Mouse (Mus musculus): ENCODE data around the gene Cmtm2b. TPM values are rescaled to one million over a fixed set of nuclear protein-coding genes. Genes with fewer than 3 reads are reported as not detected.

Cmtm2b gene
- polyA plus RNA-seq, 1 experiment from 2014 or later, result not detected

- 53% methylated on average over 3 of the region's 3 CpGs for WGBS (ENCODE audit: missing documents)
- H3K27ac ChIP-seq, result no peak overlapping the region
- peaks cover 20% of the 10 kb centered on the region for H3K79me2 ChIP-seq (ENCODE audit: inconsistent target)
- no peaks in the 10 kb centered on the region for H3K36me3 ChIP-seq (ENCODE audit: inconsistent target)
- no peak overlapping the region for H3K4me3 ChIP-seq (ENCODE audit: inconsistent target)
Observed at GRCm38 (mm10) chr8:104337890-104338289, 15.9 kb downstream of the Cmtm2b start.

GRCm38 (mm10) chr8:104339229-104339982 lies 17.4 kb downstream of the Cmtm2b start, which contains the start of gene Cmtm3:
Cmtm3 (plus strand) TSS chr8:104339410.
- Histone ChIP-seq H3K4me3 (ENCODE audit: inconsistent target) (peak within 1 kb of the TSS; percentile 51), H3K79me2 (ENCODE audit: inconsistent target) (peaks cover 34% of the 10 kb centered on the region), H3K27ac (peak within 1 kb of the TSS; percentile 94), H3K36me3 (ENCODE audit: inconsistent target) (no peaks in the 10 kb centered on the region)
- 34% methylated on average over 16 of the region's 18 CpGs for WGBS (ENCODE audit: missing documents)

- Histone ChIP-seq H3K79me2 (ENCODE audit: inconsistent target) (peaks cover 39% of the 10 kb centered on the region), H3K27ac (peak overlapping the region; percentile 94), H3K36me3 (ENCODE audit: inconsistent target) (peaks cover 3% of the 10 kb centered on the region; the same call in 1 of the 2 replicates), H3K4me3 (ENCODE audit: inconsistent target) (peak overlapping the region; percentile 51)
- 3% methylated on average over 6 of the region's 6 CpGs for WGBS (ENCODE audit: missing documents)
Observed at GRCm38 (mm10) chr8:104339983-104340232, 17.9 kb downstream of the Cmtm2b start.

DNA sequence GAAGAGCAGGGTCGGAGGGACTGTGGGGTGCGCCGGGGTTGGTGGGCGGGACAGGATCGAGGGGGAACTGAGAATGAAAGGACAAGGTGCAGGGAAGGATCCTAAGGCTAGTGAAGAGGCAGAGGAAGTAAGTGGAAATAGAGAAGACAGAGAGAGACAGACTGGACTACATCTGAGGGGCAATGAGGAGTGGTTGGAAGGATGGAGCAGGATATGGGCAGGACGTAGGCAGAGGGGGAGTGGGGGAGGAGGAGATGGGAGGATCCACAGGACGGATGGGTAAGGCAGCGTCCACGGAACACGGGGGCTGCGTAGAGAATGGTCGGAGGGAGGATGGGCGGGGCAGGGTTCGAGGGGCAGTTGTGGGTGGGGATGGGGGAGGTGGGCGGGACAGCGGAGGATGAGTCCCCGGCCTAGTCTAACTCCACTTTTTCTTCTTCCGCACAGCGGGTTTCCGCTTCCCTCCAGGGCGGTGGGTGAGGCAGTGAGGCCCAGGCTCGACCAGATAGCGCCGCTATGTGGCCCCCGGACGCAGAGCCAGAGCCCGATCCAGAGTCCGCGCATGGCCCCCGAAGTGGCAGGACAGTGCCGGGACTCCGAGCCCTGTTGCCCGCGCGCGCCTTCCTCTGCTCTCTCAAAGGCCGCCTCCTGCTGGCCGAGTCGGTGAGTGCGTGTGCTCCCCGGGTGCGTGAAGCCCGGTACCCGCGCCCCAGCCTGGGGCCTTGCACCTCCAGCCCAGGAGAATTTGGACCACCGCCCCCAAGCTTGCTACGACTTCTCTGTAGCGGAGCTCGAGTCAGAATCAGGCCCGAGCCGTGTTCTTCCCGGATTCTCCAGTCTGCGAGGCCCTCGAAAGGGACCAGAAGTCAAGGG lies 18.4 kb downstream of the Cmtm2b start:
- WGBS (ENCODE audit: missing documents), result 1% methylated on average over 49 of the region's 54 CpGs
- Histone ChIP-seq H3K79me2 (ENCODE audit: inconsistent target) (peaks cover 44% of the 10 kb centered on the region), H3K36me3 (ENCODE audit: inconsistent target) (peaks cover 8% of the 10 kb centered on the region), H3K4me3 (ENCODE audit: inconsistent target) (peak overlapping the region; percentile 51), H3K27ac (peak overlapping the region; percentile 94)

DNA sequence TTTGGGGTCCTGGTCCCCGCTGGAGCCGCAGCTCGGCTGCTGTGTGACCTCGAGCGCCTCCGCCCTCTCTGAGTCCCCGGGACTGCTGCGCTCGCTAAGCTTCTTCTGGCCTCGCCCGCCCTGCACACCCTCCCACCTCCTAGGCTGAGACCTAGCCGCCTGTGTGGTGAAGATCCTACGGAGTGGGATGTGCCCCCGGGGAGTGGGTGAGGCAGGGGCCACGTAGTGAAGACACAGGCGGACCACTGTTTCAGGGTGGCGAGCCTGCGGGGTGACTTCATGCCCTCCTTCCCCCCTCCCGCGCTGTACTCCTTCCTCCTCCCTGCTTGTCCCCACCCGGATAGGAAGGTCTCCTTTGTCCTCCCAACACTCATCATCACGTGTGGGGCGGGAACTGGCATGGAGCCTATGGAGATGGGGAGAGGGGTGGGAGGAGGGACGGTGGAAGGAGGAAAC lies 19.1 kb downstream of the Cmtm2b start:
- 4% methylated on average over 22 of the region's 24 CpGs for WGBS (ENCODE audit: missing documents)
- peaks cover 15% of the 10 kb centered on the region for H3K36me3 ChIP-seq (ENCODE audit: inconsistent target)
- peaks cover 44% of the 10 kb centered on the region for H3K79me2 ChIP-seq (ENCODE audit: inconsistent target)
- peak overlapping the region; percentile 94 for H3K27ac ChIP-seq
- peak overlapping the region; percentile 51 for H3K4me3 ChIP-seq (ENCODE audit: inconsistent target)

DNA sequence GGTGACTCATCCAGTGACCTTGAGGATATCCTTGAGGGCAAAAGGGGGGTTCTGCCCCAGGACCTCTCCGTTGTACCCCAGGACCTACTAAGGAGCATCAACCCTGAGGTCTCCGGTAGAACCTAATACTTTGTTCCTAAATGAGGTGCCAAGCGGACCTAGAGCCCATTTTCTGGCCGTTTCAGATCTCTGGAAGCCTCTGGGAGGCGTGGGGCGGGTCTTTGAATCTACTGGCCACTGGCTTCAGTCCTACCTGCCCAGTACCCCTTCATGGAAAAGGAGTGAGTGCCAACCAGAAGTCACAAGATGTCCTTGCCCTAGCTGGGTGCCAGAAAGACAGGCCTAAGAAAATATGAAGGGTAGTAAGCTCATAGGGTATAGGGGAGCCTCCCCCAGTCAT lies 19.6 kb downstream of the Cmtm2b start:
- H3K4me3 ChIP-seq (ENCODE audit: inconsistent target), result peak overlapping the region; percentile 51
- H3K79me2 ChIP-seq (ENCODE audit: inconsistent target), result peaks cover 44% of the 10 kb centered on the region
- H3K36me3 ChIP-seq (ENCODE audit: inconsistent target), result peaks cover 21% of the 10 kb centered on the region
- 76% methylated on average over 6 of the region's 6 CpGs for WGBS (ENCODE audit: missing documents)
- H3K27ac ChIP-seq, result peak overlapping the region; percentile 94

- WGBS (ENCODE audit: missing documents), result 78% methylated on average over 5 of the region's 5 CpGs
- Histone ChIP-seq H3K27ac (peak overlapping the region; percentile 94), H3K79me2 (ENCODE audit: inconsistent target) (peaks cover 44% of the 10 kb centered on the region), H3K36me3 (ENCODE audit: inconsistent target) (peaks cover 27% of the 10 kb centered on the region), H3K4me3 (ENCODE audit: inconsistent target) (no peak overlapping the region)
Observed at GRCm38 (mm10) chr8:104342426-104342825, 20.4 kb downstream of the Cmtm2b start.

GRCm38 (mm10) chr8:104343957-104344356 lies 21.9 kb downstream of the Cmtm2b start:
- no peak overlapping the region for H3K4me3 ChIP-seq (ENCODE audit: inconsistent target)
- peaks cover 35% of the 10 kb centered on the region for H3K36me3 ChIP-seq (ENCODE audit: inconsistent target)
- H3K27ac ChIP-seq, result peak overlapping the region; percentile 94
- H3K79me2 ChIP-seq (ENCODE audit: inconsistent target), result peaks cover 44% of the 10 kb centered on the region
- 31% methylated on average over 7 of the region's 7 CpGs for WGBS (ENCODE audit: missing documents)

GRCm38 (mm10) chr8:104344622-104345021 lies 22.6 kb downstream of the Cmtm2b start:
- H3K36me3 ChIP-seq (ENCODE audit: inconsistent target), result peaks cover 35% of the 10 kb centered on the region
- WGBS (ENCODE audit: missing documents), result 76% methylated on average over 5 of the region's 5 CpGs
- H3K27ac ChIP-seq, result no peak overlapping the region

DNA sequence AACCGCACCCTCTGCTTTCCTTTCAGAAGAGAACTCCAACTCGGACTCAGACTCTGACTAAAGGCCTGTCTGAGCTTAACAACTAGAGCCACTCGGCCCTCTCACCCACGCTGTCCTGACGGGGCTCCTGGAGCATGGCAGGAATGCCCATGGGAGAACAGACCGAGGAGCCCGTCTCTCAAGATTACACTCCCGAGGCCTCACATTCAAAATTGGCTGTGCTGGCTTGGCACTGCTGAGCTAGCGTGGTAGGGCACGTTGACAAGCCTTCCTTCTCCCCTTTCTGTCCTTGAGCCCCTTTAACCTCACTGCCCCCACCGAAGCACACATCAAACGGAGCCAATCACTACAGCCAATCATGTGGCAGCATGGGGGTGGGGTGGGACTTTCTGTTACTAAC lies 24.7 kb downstream of the Cmtm2b start:
- WGBS (ENCODE audit: missing documents), result 92% methylated on average over 12 of the region's 12 CpGs
- Histone ChIP-seq H3K4me3 (ENCODE audit: inconsistent target) (no peak overlapping the region), H3K27ac (no peak overlapping the region), H3K36me3 (ENCODE audit: inconsistent target) (peaks cover 35% of the 10 kb centered on the region), H3K79me2 (ENCODE audit: inconsistent target) (peaks cover 35% of the 10 kb centered on the region)

More at GRCm38 (mm10) chr8:104344622-104345021, 22.6 kb downstream of the Cmtm2b start:
- H3K79me2 ChIP-seq (ENCODE audit: inconsistent target), result peaks cover 44% of the 10 kb centered on the region
- no peak overlapping the region for H3K4me3 ChIP-seq (ENCODE audit: inconsistent target)

GRCm38 (mm10) chr8:104348971-104349370 lies 26.9 kb downstream of the Cmtm2b start:
- H3K36me3 ChIP-seq (ENCODE audit: inconsistent target), result peaks cover 35% of the 10 kb centered on the region
- peaks cover 12% of the 10 kb centered on the region; the same call in 1 of the 2 replicates for H3K79me2 ChIP-seq (ENCODE audit: inconsistent target)
- no peak overlapping the region for H3K4me3 ChIP-seq (ENCODE audit: inconsistent target)
- H3K27ac ChIP-seq, result no peak overlapping the region
- WGBS (ENCODE audit: missing documents), result 90% methylated on average over 5 of the region's 5 CpGs

- WGBS (ENCODE audit: missing documents), result 83% methylated on average over 13 of the region's 13 CpGs
- H3K36me3 ChIP-seq (ENCODE audit: inconsistent target), result peaks cover 30% of the 10 kb centered on the region
- no peak overlapping the region for H3K27ac ChIP-seq
- H3K4me3 ChIP-seq (ENCODE audit: inconsistent target), result no peak overlapping the region
- H3K79me2 ChIP-seq (ENCODE audit: inconsistent target), result peaks cover 3% of the 10 kb centered on the region; the same call in 1 of the 2 replicates
Observed at GRCm38 (mm10) chr8:104350047-104350446, 28.0 kb downstream of the Cmtm2b start.

DNA sequence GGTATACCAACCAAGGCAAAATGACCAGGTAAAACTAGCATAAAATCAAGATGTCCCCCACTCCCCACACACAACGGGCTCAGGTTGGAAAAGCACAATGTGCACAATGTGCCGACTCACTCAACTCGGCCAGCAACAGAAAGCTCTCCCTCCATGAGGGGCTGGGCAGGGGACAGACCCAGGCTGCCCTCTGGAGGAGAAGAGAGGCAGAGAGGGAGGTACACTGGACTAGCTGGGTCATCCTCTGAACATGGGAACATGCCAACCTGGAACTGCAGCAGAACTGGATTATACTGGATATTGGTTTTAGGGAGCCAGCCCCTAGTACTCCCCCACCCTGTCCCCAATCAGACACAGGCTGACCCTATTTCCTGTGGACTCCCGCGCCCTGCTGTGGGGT lies 31.2 kb downstream of the Cmtm2b start:
- Histone ChIP-seq H3K36me3 (ENCODE audit: inconsistent target) (0 out of 2 replicates have a peak, but pooled peaks cover under 1% of the 10 kb centered on the region), H3K4me3 (ENCODE audit: inconsistent target) (no peak overlapping the region), H3K79me2 (ENCODE audit: inconsistent target) (no peaks in the 10 kb centered on the region), H3K27ac (no peak overlapping the region)
- whole genome bisulfite sequencing (ENCODE audit: missing documents), result 48% methylated on average over 5 of the region's 5 CpGs

GRCm38 (mm10) chr8:104354504-104354903 lies 32.5 kb downstream of the Cmtm2b start:
- WGBS (ENCODE audit: missing documents), result 87% methylated on average over 10 of the region's 10 CpGs
- no peaks in the 10 kb centered on the region for H3K36me3 ChIP-seq (ENCODE audit: inconsistent target)
- H3K4me3 ChIP-seq (ENCODE audit: inconsistent target), result no peak overlapping the region
- H3K79me2 ChIP-seq (ENCODE audit: inconsistent target), result no peaks in the 10 kb centered on the region
- peak overlapping the region; percentile 39 for H3K27ac ChIP-seq

GRCm38 (mm10) chr8:104358637-104359036 lies 36.6 kb downstream of the Cmtm2b start:
- H3K36me3 ChIP-seq (ENCODE audit: inconsistent target), result no peaks in the 10 kb centered on the region
- H3K27ac ChIP-seq, result no peak overlapping the region
- H3K4me3 ChIP-seq (ENCODE audit: inconsistent target), result no peak overlapping the region
- 92% methylated on average over 3 of the region's 3 CpGs for WGBS (ENCODE audit: missing documents)
- no peaks in the 10 kb centered on the region; the same call in 1 of the 2 replicates for H3K79me2 ChIP-seq (ENCODE audit: inconsistent target)

Data from macrophage (primary cell).